Comparison of ENCODE assay signal across 23 mouse cellular contexts in genomic region chr17:69598461-69598860, GRCm38 (mm10).
"Had no signal": no experiment of that assay in that cellular context is flagged by ENCODE, and none has a peak within 500 bp of the region (broad histone marks: within the 10 kb centered on the region; RNA-seq: fewer than 3 reads in every experiment).

No protein-coding gene starts in this region.

- H3K27me3 ChIP-seq: liver, embryonic 13.5 days; megakaryocyte, embryonic 14.5 days; midbrain, embryonic 13.5 days; neural tube, embryonic 15.5 days had no signal

- DNase-seq: kidney, adult 18-20 months; kidney, adult 9 months; kidney, postnatal 14 days; kidney, postnatal 4 days; liver, embryonic 13.5 days; lung, adult 2 months; lung, postnatal 14 days; right cerebral cortex, adult 18-20 months; right cerebral cortex, postnatal 14 days; right cerebral cortex, postnatal 4 days; thymus, adult 2 months; thymus, postnatal 14 days; thymus, postnatal 4 days had no signal

- H3K4me2 ChIP-seq: liver, embryonic 13.5 days; midbrain, embryonic 13.5 days; neural tube, embryonic 15.5 days had no signal

- H3K36me3 ChIP-seq: liver, embryonic 13.5 days; midbrain, embryonic 10.5 days; midbrain, embryonic 13.5 days; neural tube, embryonic 15.5 days had no signal

- H3K27ac ChIP-seq: left cerebral cortex, adult 2 months; liver, embryonic 13.5 days; macrophage; midbrain, embryonic 10.5 days; midbrain, embryonic 13.5 days; neural tube, embryonic 15.5 days; stomach, postnatal 0 days had no signal

- H3K9me3 ChIP-seq: liver, embryonic 13.5 days; midbrain, embryonic 10.5 days; midbrain, embryonic 13.5 days; neural tube, embryonic 15.5 days had no signal

- ATAC-seq: intestine, embryonic 16.5 days; midbrain, embryonic 13.5 days; midbrain, embryonic 16.5 days had no signal

- H3K4me3 ChIP-seq: left cerebral cortex, adult 2 months; liver, embryonic 13.5 days; megakaryocyte, embryonic 14.5 days; midbrain, embryonic 10.5 days; midbrain, embryonic 13.5 days; myocyte; neural tube, embryonic 15.5 days had no signal

- H3K9ac ChIP-seq: liver, embryonic 13.5 days; midbrain, embryonic 13.5 days; neural tube, embryonic 15.5 days had no signal

- H3K4me1 ChIP-seq: liver, embryonic 13.5 days; megakaryocyte, embryonic 14.5 days; midbrain, embryonic 10.5 days; midbrain, embryonic 13.5 days; neural tube, embryonic 15.5 days had no signal
